Mouse (Mus musculus): ENCODE results near the gene Immp2l. TPM values are rescaled to one million over a fixed set of nuclear protein-coding genes. Genes with fewer than 3 reads are reported as not detected.

The Immp2l gene
- polyA plus RNA-seq, 1 experiment from 2014 or later, result 18.5 TPM

DNA sequence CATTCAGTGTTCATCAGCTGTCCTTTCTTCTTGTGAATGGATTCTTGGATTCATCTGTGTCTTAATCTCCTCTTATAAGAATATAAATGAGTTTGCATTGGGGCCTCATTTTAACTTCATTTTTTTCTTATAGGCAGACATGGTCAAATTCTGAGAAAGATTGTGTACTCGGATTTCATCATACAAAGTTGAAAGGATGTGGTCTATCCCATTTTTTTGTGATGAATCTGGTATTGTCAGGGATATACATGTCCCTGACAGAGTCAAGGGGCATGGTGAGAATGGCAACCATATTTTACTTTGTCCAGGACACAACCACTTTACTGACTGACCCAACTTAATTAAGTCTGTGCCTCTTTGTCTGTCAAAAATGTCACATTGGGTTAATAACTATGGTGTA is 925.5 kb downstream of the Immp2l start:
- H3K27me3 ChIP-seq (ENCODE audit: control insufficient read depth, insufficient read depth, low read length), result no peaks in the 10 kb centered on the region
- ATAC-seq (ENCODE audit: insufficient number of reproducible peaks, insufficient read depth, low FRiP score, low read depth), result no peak
- H3K4me3 ChIP-seq (ENCODE audit: low read depth, low read length), result no peak overlapping the region
- no peak overlapping the region for H3K4me2 ChIP-seq (replicated peaks; ENCODE audit: low read depth, low read length)
- H3K27ac ChIP-seq (ENCODE audit: low read length), result no peak overlapping the region
- WGBS, result 87% methylated on average over 1 of the region's 1 CpGs
- no peak overlapping the region for H3K9ac ChIP-seq (replicated peaks; ENCODE audit: low read depth, low read length)
- H3K9me3 ChIP-seq (ENCODE audit: control insufficient read depth, low read depth, low read length), result no peaks in the 10 kb centered on the region
- no peaks in the 10 kb centered on the region for H3K36me3 ChIP-seq (ENCODE audit: control insufficient read depth, insufficient read depth, low read length)
- H3K4me1 ChIP-seq (ENCODE audit: control insufficient read depth, insufficient read depth, low read length), result no peaks in the 10 kb centered on the region

DNA sequence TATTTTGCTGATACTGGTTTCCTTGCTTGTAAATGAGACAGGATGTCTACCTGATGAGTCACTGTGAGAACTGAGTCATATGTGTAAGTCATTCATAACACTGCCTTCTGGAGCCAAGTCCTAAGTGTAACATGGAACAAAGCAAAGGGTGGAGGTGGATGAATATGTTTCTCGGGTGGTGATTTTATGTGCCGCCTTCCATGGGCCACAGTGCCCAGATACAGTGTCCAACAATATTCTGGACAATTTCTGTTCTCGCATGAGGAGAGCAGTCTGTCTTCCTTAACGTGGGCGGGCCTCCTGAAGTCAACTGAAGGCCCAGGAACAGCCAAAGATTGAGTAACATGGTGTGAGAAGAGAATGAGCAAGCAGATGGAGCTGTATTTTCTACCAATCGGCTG is 926.0 kb downstream of the Immp2l start:
- 91% methylated on average over 6 of the region's 6 CpGs for WGBS

DNA sequence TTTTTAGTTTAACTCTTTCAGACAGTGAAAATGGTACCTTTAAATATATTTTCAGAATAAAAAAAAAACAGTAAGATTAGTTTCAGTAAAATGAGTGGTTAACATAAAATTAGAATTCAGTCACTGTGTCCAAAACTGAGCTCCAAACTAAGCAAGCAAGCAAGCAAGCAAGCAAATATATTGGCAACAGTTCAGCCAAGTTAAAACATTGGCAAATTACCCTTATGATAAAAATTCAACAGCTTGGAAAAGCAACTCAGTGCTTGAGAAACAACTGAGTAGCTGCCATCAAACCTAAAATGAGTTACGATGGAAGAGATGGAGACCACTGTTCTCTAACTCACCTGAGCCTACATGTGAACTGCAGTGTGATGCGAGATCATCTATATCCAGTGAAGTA is 926.8 kb downstream of the Immp2l start:
- H3K36me3 ChIP-seq (ENCODE audit: control insufficient read depth, insufficient read depth, low read length), result no peaks in the 10 kb centered on the region
- 92% methylated on average over 2 of the region's 2 CpGs for WGBS
- ATAC-seq (ENCODE audit: insufficient number of reproducible peaks, insufficient read depth, low FRiP score, low read depth), result no peak
- H3K9ac ChIP-seq (replicated peaks; ENCODE audit: low read depth, low read length), result no peak overlapping the region
- no peak overlapping the region for H3K27ac ChIP-seq (ENCODE audit: low read length)
- no peak overlapping the region for H3K4me3 ChIP-seq (ENCODE audit: low read depth, low read length)
- no peak overlapping the region for H3K4me2 ChIP-seq (replicated peaks; ENCODE audit: low read depth, low read length)
- H3K4me1 ChIP-seq (ENCODE audit: control insufficient read depth, insufficient read depth, low read length), result no peaks in the 10 kb centered on the region
- no peaks in the 10 kb centered on the region for H3K27me3 ChIP-seq (ENCODE audit: control insufficient read depth, insufficient read depth, low read length)
- no peaks in the 10 kb centered on the region for H3K9me3 ChIP-seq (ENCODE audit: control insufficient read depth, low read depth, low read length)

More for the DNA sequence above, 926.0 kb downstream of the Immp2l start:
- H3K9me3 ChIP-seq (ENCODE audit: control insufficient read depth, low read depth, low read length), result no peaks in the 10 kb centered on the region
- no peaks in the 10 kb centered on the region for H3K27me3 ChIP-seq (ENCODE audit: control insufficient read depth, insufficient read depth, low read length)
- H3K9ac ChIP-seq (replicated peaks; ENCODE audit: low read depth, low read length), result no peak overlapping the region
- H3K4me1 ChIP-seq (ENCODE audit: control insufficient read depth, insufficient read depth, low read length), result no peaks in the 10 kb centered on the region
- no peak overlapping the region for H3K4me2 ChIP-seq (replicated peaks; ENCODE audit: low read depth, low read length)
- no peak overlapping the region for H3K27ac ChIP-seq (ENCODE audit: low read length)
- no peak for ATAC-seq (ENCODE audit: insufficient number of reproducible peaks, insufficient read depth, low FRiP score, low read depth)
- no peaks in the 10 kb centered on the region for H3K36me3 ChIP-seq (ENCODE audit: control insufficient read depth, insufficient read depth, low read length)
- H3K4me3 ChIP-seq (ENCODE audit: low read depth, low read length), result no peak overlapping the region

DNA sequence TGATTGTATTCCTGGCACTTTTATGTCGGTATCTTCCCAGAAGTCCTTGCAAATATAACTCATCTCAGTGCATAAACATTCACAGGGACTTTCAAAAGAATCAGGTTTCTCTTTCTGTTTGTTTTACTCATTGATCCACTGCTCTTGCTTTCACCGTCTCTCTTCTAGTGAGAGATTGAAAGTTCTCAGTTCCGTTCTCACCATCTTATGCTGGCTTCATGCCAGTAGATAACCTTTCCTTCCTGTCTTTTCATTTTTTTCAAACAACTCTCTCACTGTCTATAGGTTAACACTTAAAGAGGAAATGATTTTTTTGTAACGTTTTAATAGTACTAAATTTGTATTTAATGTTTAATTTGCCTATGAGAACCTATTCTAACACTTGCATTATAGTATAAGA is 937.1 kb downstream of the Immp2l start:
- no peak overlapping the region for H3K9ac ChIP-seq (replicated peaks; ENCODE audit: low read depth, low read length)
- 22% methylated on average over 4 of the region's 4 CpGs for WGBS
- no peaks in the 10 kb centered on the region for H3K36me3 ChIP-seq (ENCODE audit: control insufficient read depth, insufficient read depth, low read length)

DNA sequence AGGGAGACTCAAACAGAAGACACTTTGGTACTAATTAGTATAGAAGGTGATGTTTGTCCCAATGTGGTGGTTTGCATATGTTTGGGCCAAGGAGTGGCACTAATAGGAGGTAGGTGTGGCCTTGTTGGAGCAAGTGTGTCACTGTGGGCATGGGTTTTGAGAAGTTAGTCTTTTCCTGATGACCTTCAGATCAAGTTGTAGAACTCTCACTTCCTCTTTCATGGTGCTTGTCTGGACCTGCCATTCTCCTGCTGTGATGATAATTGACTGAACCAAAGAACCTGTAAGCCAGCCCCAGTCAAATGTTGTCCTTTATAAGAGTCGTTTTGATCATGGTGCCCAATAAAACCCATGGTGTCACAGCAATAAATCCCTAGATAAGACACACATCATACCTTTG is 967.5 kb downstream of the Immp2l start:
- 85% methylated on average over 1 of the region's 1 CpGs for WGBS
- Histone ChIP-seq H3K9ac (replicated peaks; ENCODE audit: low read depth, low read length) (no peak overlapping the region), H3K27ac (ENCODE audit: low read length) (no peak overlapping the region), H3K27me3 (ENCODE audit: control insufficient read depth, insufficient read depth, low read length) (no peaks in the 10 kb centered on the region), H3K36me3 (ENCODE audit: control insufficient read depth, insufficient read depth, low read length) (no peaks in the 10 kb centered on the region), H3K4me3 (ENCODE audit: low read depth, low read length) (no peak overlapping the region), H3K4me1 (ENCODE audit: control insufficient read depth, insufficient read depth, low read length) (no peaks in the 10 kb centered on the region), H3K9me3 (ENCODE audit: control insufficient read depth, low read depth, low read length) (no peaks in the 10 kb centered on the region), H3K4me2 (replicated peaks; ENCODE audit: low read depth, low read length) (no peak overlapping the region)
- no peak for ATAC-seq (ENCODE audit: insufficient number of reproducible peaks, insufficient read depth, low FRiP score, low read depth)

More for the DNA sequence above, 937.1 kb downstream of the Immp2l start:
- no peak overlapping the region for H3K4me2 ChIP-seq (replicated peaks; ENCODE audit: low read depth, low read length)
- H3K27ac ChIP-seq (ENCODE audit: low read length), result no peak overlapping the region
- no peaks in the 10 kb centered on the region for H3K9me3 ChIP-seq (ENCODE audit: control insufficient read depth, low read depth, low read length)
- no peaks in the 10 kb centered on the region for H3K4me1 ChIP-seq (ENCODE audit: control insufficient read depth, insufficient read depth, low read length)
- H3K27me3 ChIP-seq (ENCODE audit: control insufficient read depth, insufficient read depth, low read length), result no peaks in the 10 kb centered on the region
- H3K4me3 ChIP-seq (ENCODE audit: low read depth, low read length), result no peak overlapping the region
- no peak for ATAC-seq (ENCODE audit: insufficient number of reproducible peaks, insufficient read depth, low FRiP score, low read depth)

Measured in stomach, embryonic 14.5 days (tissue).